Mouse (Mus musculus) B cell, adult 2 months (primary cell): ENCODE measurements around the gene AW822073.

Experiments used
- DNase-seq, 2 experiments: peaks; one replicate each; pipeline ENCODE4 v3.0.0; 2022

Gene AW822073

DNA sequence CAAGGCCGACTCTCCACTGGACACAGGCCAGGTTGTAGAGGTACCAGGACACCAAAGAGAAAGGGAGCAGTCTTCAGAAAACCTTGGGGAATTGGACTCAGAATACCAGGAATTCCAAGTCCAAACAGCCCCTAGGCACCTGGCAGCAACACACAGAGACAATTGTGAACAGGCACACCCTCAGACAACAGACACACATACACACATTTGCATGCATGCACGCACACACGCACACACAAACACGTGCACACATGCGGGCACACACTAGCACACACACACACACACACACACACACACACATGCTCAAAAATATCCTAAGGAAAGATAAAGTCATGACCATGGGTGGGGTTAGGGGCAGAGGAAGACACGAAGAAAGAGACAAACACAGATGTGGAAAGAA is 4.0 kb downstream of the AW822073 start:
- no peak for DNase-seq

- no peak for DNase-seq
These were observed 7.4 kb downstream of the AW822073 start for GRCm38 (mm10) chr10:58217366-58217765.

GRCm38 (mm10) chr10:58215353-58215752 is 9.4 kb downstream of the AW822073 start:
- no peak for DNase-seq

GRCm38 (mm10) chr10:58214934-58215333 is 9.8 kb downstream of the AW822073 start:
- DNase-seq, result no peak

- no peak for DNase-seq
These were observed 10.2 kb downstream of the AW822073 start for GRCm38 (mm10) chr10:58214497-58214896.

GRCm38 (mm10) chr10:58212230-58212629 is 12.5 kb downstream of the AW822073 start:
- DNase-seq, result no peak

GRCm38 (mm10) chr10:58211213-58211612 is 13.5 kb downstream of the AW822073 start:
- no peak for DNase-seq

GRCm38 (mm10) chr10:58210514-58210913 is 14.2 kb downstream of the AW822073 start:
- DNase-seq, result no peak

- no peak for DNase-seq
These were observed 14.8 kb downstream of the AW822073 start for GRCm38 (mm10) chr10:58209710-58210467.

DNA sequence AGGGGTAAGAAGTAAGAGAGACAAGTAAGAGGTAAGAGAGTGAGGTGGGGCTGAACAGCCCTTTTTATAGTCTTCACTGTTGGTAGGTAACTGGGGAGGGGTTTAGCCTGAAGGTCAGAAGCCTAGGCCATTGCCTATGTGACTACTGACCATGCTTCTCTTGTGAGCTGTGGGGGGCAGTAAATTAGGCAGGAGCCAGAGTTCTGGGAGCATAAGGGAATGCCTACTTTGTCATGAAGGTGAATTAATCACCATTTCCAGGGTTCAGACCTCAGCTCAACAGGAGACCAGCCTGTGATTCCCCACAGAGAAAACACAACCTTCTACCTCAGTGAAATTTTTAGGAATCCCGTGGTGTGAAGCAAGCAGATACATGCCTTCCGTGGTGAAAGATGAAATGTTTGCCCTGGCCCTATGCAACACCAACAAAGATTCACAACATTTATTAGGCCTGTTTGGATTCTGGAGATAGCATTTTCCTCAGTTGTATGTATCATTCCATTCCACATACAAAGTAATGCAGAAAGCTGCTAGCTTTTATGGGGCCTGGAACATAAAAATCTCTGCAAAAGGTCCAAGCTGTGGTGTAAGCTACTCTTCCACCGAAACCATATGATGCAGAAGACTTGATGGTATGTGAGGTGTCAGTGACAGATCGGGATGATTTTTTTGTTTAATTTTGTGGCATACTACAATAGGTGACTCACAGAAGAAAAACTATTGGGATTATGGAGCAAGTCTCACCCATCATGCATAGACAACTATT is 17.9 kb downstream of the AW822073 start:
- DNase-seq, result no peak

- DNase-seq, result no peak
These were observed 18.7 kb downstream of the AW822073 start for GRCm38 (mm10) chr10:58205986-58206385.
